Mouse (Mus musculus) liver, adult (tissue): ENCODE measurements around the gene Fndc3b.

ENCODE experiments used
- GATA4 ChIP-seq: IDR thresholded peaks from 2 replicates; pipeline ENCODE4 v1.6.1; 2014; ENCODE audit warnings: mild to moderate bottlenecking, low read length; ENCODE audit not compliant: insufficient replicate concordance

Fndc3b gene

DNA sequence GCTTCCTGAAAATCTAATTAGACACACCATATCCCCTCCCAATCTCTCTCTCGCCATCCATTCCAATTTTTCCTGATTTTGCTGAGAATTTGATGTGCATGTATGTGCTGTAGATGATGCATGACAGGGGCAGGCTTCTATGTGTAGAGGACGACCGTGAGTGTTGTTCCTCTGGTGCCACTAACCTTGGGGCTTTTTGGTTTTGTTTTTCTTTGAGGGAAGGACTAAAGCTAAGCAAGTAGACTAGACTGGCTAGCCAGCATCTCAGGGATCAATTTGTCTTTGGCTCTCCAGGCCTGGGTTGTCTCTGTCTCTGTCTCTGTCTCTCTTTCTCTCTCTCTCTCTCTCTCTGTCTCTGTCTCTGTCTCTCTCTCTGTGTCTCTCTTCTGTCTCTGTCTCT lies 106.0 kb downstream of the Fndc3b start:
- TF ChIP-seq GATA4: no peak

DNA sequence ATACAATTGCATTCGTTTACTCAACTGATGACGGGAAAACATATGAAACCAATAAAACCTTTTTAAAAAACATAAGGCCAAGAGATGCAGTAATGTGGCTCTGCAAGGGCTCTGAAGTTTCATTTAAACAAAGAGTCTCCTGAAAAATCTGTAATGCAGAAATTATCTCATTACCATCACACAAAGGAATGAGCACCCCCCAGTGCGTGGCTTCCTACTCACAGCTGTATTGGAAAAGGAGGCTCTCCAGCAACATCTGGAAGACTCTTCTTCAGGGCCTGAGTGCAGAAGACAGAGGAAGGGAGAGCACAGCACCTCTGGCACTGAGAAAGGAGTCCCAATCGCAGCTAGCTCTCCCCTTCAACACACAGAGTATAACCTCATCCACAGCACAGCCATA lies 106.5 kb downstream of the Fndc3b start:
- no peak for TF ChIP-seq GATA4

DNA sequence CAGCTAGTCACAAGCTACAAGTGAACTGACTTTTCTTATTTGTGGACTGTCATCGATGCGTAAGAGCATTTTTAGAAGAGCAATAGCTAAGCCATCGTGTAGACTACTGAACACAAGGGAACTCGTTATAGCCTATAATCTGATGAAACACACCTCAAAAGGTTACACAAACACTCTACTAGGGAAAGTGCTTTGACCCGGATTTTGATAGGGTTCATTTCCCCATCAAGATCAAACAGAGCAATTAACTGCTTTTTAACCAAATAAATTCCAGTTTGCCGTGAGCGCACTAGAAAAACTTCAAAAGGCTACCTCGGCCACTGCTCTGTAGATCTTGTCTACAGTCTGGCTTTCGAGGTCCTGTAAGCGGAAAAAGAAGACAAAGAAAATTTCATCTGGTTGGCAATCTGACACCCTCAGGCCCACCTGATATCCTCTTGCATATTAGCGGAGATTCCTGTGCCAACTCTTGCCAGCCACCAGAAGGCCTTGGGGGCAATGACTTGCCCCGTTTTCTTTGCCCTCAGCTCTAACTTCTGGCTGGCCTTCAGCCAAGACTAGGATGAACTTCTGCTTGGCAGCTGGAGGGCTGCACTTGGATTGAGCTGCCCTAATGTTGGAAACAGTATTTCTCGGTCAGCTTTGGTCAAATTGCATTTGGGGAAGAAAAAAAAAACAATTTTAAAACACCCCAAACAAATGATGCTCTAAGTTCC lies 107.0 kb downstream of the Fndc3b start:
- TF ChIP-seq GATA4: no peak

DNA sequence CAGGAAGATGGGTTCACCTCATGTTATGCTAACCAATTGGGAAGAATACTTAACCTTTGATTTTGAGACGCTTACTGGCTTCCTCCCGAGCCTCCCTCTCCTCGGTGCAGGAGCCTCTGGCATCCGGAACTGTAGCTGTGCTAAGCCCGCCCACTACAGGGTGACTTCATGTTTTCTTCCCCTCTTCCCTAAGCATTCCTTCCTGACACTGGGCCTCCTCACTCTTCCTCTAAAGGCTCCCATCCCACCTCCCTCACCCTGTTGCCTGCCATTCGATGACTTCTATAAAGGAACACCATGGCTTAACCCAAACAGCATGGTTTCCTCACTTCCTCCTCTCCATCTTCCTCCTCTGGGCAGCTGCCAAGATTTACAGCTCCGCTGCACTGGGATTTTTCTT lies 110.5 kb downstream of the Fndc3b start:
- TF ChIP-seq GATA4: no peak

DNA sequence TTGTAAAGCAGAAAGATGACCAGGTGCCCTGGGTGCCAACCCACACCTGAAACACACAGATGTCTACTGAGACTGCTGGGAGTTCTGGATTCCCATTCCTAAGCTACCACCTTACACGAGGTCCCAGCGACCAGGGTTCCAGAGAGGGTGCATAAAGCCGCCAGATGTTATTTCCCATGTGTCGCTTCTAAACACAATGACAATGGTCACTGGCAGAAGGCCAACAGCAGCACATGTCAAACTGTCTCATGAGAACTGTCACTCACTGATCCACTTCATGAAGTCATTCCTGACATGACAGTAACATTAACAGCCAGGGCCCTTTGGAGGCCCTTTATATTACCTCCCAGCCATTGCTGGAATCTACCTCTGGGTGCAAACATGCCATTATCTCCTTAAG lies 110.9 kb downstream of the Fndc3b start:
- TF ChIP-seq GATA4: no peak

DNA sequence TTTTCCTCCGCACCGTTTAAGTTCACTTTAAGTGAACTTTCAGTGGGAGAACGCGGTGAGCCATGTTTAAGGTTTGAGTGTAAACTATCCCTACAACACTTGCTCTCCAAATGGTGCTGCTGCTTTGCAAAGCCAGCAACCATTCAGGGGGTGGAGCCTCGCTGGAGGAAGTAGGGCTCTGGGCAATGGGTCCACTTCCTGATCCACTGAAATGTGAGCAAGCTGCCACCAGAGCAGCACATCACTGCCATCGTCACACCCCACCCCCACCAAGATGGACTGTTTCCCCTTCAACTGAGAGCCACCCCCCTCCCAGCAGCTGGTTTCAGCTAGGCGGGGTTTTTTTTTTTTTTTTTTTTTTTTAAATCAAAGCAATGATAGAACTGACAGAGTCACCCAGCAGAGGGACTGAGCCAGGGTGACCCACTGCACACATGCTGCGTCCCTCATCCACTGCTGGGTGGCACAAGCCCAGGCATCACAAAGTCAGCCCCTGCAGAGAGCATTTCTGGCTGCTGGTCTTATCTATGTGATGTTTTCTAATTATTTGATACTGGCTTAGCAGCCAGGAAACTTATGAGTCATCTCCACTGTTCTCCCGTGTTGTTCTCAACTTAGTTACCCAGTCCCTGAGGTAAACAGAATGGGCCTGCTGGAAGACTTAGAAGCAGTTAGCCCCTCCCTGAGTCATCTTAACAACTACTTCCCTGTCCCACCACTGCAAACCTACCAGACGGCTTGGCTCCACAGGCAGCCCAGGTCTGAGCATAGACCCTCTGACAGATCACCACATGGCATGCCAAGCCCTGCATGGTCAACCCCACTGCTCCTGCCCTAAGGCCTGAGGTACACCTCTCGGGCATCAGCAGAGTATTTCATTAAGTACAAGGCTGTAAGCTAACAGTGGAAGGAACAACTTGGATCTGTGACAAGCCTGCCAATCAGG lies 112.4 kb downstream of the Fndc3b start:
- no peak for TF ChIP-seq GATA4

DNA sequence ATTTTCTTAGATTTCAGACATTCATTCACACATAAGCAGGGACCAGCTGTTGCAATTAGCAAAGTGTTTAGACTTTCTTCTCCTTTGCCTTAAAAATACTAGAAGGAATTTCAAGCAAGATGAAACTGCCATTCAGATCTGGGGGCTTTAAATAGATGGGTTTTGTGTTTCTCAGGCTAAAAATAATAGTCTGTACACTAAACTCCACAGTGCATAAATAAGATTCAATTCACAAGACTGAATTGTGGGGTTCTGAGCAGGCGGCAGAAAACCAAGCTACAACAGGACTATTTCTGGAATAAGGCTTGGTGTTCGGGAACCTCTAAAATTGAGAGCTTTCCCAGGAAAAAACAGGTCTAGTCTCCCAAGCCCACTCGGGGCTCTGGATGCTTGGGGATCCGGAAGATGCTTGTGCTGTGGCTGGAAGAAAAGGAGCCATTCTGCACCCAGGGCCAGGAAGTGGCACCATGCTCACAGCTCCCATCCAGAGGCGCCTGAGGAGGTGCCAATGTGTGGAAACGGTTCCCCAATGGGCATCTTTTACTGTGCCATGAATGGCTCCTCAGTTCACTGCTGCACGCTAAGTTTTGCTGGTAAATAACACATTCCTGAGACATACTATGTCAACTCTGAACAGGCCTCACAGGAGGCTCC lies 117.5 kb downstream of the Fndc3b start:
- TF ChIP-seq GATA4: no peak

DNA sequence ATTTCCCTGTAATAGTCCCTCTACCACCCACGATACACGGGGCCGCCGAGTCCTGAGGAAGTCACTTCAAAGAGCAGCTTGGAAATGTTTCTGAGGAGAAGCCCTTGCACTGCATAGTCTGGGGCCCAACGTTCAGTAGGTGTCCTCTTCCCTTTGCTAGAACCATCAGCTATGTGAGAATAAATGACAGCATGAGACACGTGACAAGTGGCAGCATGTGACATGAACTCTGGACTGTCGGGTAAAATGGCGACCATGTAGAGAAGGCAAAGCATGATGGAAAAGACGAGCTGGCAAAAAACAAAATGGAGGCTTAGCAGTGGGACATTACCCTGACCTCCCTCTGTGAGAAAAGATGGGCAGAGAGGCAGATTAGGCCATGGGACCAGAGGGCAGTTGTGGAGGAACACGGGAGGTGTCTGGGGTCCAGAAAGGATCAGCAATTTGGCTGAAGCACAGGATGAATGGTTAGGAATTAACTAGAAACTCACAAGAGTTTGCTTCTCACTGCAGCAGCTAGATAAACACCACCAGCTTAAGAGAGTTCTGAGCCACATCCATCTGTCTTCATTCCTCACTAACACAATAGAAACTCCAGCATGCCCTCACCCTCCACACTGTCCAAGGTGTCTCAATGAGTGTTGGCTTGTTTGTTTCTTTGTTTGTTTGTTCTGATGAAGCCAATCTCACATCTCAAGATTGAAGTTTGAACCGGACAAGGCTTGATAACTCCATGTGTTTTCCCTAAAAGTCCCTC lies 118.2 kb downstream of the Fndc3b start:
- no peak for TF ChIP-seq GATA4

DNA sequence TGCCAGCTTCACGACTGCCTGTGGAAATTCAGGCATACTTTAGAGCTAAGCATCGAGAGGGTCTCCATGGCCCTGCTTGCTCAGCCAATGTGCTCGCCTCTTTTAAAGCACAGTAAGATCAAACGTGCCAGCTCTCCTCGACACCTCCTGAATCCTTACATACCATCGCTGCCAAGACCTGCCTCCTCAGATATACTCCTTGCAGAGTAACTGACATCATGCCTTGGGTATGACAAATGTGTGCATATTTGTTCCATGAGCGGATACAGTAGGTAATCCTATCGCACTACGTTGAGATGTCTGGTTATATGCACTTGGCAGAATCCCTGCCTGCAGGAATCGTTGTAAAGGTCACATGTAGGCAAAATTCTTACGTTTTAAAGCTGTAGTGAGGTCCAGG lies 120.3 kb downstream of the Fndc3b start:
- no peak for TF ChIP-seq GATA4

DNA sequence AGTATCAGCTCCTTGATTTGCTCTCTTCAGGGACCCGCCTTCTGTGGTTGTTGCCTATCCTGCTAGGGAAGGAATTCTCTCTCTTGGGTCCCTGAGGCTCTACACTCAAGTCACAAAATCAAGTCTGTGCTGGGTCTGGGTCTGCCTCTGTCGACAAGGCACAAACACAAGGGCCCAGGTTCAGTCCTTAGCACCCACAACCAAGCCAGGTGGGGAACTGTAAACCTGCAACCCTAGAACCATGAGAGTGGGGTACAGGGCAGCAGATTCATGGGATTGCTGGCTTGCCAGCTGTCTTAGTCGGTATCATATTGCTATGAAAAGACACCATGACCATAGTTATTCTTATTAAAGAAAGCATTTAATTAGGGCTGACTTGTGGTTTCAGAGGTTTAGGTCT lies 121.8 kb downstream of the Fndc3b start:
- no peak for TF ChIP-seq GATA4

DNA sequence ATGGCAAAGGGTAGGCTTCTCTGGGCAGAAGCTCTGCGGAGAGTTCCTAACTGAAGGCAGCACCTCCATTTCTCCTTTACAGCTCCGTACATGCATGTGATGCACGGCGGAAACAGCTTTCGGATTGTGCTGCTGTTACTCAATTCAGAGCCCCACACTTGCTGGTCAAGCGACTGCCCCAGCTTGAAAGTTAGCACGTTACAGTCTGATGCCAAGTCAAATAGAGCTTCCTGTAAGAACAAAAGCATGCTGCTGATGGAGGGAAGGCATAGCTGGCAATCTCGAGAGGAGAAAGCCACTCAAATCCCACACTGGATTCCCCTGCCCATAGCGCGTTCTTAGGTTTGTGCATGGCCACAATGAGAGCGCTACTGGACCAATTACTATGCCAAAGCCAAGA lies 122.5 kb downstream of the Fndc3b start:
- TF ChIP-seq GATA4: no peak

DNA sequence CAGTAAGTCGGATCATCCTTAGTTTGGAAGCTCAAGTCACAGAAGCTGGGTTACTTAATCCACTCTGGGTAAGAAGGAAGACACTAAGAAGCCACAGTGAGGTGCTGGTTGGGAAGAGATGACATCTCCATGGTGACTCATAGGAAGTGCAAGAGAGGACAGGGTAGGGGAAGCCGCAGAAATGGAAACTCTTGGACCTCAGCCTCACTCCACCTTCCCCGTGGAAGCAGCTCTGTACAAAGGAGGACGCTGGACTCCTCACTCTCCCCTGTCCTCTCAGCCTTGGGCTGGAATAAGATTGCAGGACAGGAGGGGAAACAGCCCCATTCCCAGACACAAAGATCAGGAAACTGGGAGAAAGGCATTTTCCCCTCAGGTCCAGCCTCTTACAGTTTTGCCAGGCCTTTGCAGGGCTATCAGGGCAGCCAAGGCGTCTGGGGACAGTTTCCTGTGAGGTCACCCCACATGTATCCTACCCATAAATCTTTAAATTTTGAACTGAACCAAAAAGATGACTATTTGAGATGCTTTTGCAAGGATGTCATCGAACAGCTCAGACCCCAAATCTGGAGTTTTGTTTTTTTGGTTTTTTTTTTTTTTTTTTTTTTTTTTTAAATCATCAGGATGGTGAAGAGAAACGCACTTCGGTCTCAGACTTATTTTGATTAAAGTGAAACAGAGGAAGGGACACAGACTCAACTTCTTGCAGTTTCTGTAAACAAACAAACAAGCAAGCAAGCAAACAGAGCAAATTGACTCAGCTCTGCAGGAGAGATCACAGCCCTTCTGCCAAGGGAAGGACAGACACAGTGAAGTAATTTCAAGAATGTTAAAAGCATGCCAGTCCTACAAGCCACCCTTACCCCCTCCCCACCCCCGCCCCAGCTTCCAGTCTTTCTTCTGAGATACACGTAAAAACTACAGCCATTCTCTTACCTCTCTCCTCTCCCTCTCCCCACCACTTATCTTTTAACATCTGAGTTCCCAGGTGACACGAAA lies 126.2 kb downstream of the Fndc3b start:
- TF ChIP-seq GATA4: no peak

DNA sequence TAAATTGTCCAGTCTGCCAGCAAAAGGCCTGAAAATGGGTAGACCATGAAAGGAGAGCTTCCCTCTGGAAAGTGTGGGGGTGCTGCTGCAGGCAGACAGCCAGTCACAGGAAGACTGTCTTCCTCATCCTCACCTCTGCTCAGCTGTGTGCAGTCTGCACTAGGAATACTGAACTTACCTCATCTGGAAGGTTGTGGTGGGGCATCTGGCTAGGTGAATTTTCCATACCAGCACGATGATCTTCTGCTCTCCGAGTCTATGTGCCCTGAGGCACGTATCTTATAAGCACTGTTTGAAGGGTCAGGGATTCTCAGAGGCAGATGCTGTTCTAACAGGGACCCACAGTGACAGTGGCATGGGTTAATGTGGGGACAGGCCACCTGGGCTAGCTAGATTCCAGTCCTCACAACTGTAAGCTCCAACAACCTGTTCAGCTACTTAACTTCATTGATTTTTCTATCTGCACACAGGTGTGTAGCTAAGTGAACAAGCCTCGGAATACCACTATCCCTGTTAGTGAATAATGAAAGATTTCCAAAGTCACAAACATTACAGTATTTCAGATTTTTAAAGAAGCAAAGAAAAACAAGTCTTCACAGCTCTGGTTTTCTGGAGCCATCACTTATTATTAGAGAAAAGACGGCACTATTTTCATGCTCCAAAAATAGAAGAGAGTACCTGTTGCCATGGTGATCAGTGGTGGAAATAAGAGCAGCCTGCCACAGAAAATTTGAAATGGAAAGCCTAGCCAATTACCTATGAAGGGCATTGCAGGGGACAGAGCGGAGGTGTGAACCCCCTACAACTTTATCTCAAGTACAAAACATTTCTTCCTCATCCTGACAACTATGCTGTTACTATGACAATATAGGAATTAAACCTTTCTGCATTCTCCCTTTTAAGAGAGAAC lies 128.9 kb downstream of the Fndc3b start:
- no peak for TF ChIP-seq GATA4
